Comparison of ENCODE assay signal across 8 mouse cellular contexts in the genomic region with DNA sequence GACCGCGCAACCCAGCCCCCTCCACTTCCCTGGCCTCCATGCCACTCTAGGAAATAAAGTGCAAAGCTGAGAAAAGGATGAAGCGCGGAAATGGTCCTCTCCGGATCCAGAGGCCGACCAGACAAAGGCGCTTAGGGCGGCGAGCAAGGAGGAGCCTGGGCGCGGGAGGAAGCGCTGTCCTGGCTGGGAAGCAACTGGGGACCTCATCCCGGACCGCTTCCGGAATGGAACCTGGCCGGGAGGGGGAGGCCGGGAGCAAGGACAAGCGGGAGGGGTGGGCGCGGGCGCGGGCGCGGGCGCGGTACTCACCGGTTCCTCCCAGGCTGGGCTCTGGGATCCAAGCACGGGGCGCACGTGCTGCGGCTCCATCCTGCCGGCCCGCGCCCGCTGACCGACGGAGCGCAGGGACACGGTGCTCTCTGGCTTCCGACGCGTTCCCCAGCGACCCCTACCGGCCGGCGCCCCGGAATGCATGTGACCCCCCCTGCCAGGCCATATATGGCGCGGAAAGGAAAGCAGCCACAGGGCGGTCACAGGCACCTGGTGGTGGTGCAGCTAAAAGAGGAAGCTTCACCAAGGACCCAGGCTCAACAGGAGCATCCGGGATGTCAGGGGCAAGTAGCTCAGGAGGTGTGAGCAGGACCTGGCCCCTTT. TPM values are rescaled to one million over a fixed set of nuclear protein-coding genes. Genes with fewer than 3 reads are reported as not detected.
DNase-seq lines count a peak whose midpoint lies in the region; ATAC-seq and TF ChIP-seq lines count a peak whose summit lies in the region.
"Not testable (repeated sequence)": the region's sequence is repeated elsewhere in the genome, so short reads cannot be mapped to it uniquely, and the experiment has no call there.

A gene (minus strand): TSS at position 394 of the 654 bp plus-strand sequence.

- not testable (repeated sequence) for H3K4me1 ChIP-seq in liver, embryonic 14.5 days (replicated peaks; ENCODE audit: control insufficient read depth in 2 of 2, insufficient read depth in 2 of 2, low read length in 1 of 2); neural tube, embryonic 12.5 days; testis, adult 2 months (ENCODE audit: control insufficient read depth, insufficient read depth, low read length)

- H3K9ac ChIP-seq in liver, embryonic 14.5 days (replicated peaks): not testable (repeated sequence)
- H3K9ac ChIP-seq in neural tube, embryonic 12.5 days: 0 out of 2 replicates have a peak within 1 kb of the TSS, but pooled peaks have one; percentile 40

- not testable (repeated sequence) for H3K36me3 ChIP-seq in liver, embryonic 14.5 days (replicated peaks; ENCODE audit: control insufficient read depth, insufficient read depth, low read depth); neural tube, embryonic 12.5 days; testis, adult 2 months (ENCODE audit: control insufficient read depth, insufficient read depth, low read length)

- peak; percentile 49 for TF ChIP-seq CTCF in liver, embryonic 14.5 days (IDR thresholded peaks at IDR 0.05; ENCODE audit: low read depth)
- not testable (repeated sequence) for TF ChIP-seq CTCF in testis, adult 2 months (IDR thresholded peaks at IDR 0.05; ENCODE audit: control insufficient read depth, insufficient read depth, insufficient replicate concordance, low read depth, low read length)

- not testable (repeated sequence) for H3K4me3 ChIP-seq in liver, embryonic 14.5 days (ENCODE audit: insufficient read depth in 1 of 2, low read depth in 2 of 2, low read length in 2 of 2)
- H3K4me3 ChIP-seq in neural tube, embryonic 12.5 days: peak within 1 kb of the TSS; percentile 34
- H3K4me3 ChIP-seq in testis, adult 2 months (ENCODE audit: control insufficient read depth, low read depth, low read length): peak within 1 kb of the TSS; percentile 38

- not testable (repeated sequence) for TF ChIP-seq EP300 in liver, embryonic 14.5 days (IDR thresholded peaks at IDR 0.05; ENCODE audit: low read depth)

- not testable (repeated sequence) for H3K27me3 ChIP-seq in liver, embryonic 14.5 days (ENCODE audit: control insufficient read depth, insufficient read depth, low read length); neural tube, embryonic 12.5 days (replicated peaks); testis, adult 2 months (ENCODE audit: control insufficient read depth, insufficient read depth, low read length)

- not testable (repeated sequence) for ATAC-seq in liver, embryonic 14.5 days (ENCODE audit: insufficient read depth)
- peak; percentile 95 for ATAC-seq in neural tube, embryonic 12.5 days (ENCODE audit: low FRiP score, low read depth)

- not testable (repeated sequence) for TF ChIP-seq POLR2A in testis, adult 2 months (IDR thresholded peaks at IDR 0.05; ENCODE audit: control insufficient read depth, low read depth, low read length)

- DNase-seq in MN1 (ENCODE audit: low spot score): peak; percentile 69
- peak; percentile 82 to 83 for DNase-seq in cerebellum, postnatal 10 days
- peak; percentile 17 to 48 for DNase-seq in frontal cortex, postnatal 10 days (ENCODE audit: low spot score in 2 of 2)
- DNase-seq in heart, postnatal 36 days: peak; percentile 41 to 48
- DNase-seq in kidney, postnatal 4 days: peak; percentile 75 to 81
- DNase-seq in liver, embryonic 14.5 days (ENCODE audit: low read depth in 3 of 3, low spot score in 3 of 3): not testable (repeated sequence)

- intact Hi-C loops in heart, postnatal 36 days (cut with DNase I): not testable (repeated sequence)

- not testable (repeated sequence) for H3K9me3 ChIP-seq in liver, embryonic 14.5 days (ENCODE audit: control insufficient read depth, low read length); neural tube, embryonic 12.5 days

- H3K4me2 ChIP-seq in liver, embryonic 14.5 days (ENCODE audit: low read depth): peak within 1 kb of the TSS; percentile 11; the same call in 1 of the 2 replicates
- peak within 1 kb of the TSS; percentile 52 for H3K4me2 ChIP-seq in neural tube, embryonic 12.5 days (replicated peaks)

- 3% methylated on average over 35 of the region's 51 CpGs for WGBS in liver, embryonic 14.5 days (ENCODE audit: insufficient replicate concordance)
- 2% methylated on average over 35 of the region's 51 CpGs for WGBS in neural tube, embryonic 12.5 days

- H3K27ac ChIP-seq in liver, embryonic 14.5 days; neural tube, embryonic 12.5 days; testis, adult 2 months (ENCODE audit: control insufficient read depth, insufficient read depth, low read depth, low read length): not testable (repeated sequence)

RNA-seq across cellular contexts. Expression of the gene that starts here (rescaled TPM):
- total RNA-seq in heart, postnatal 36 days (2021): under 1 TPM in 1 of 2 experiments, not detected in 1; 0.19 TPM
- 0.05 and 0.06 TPM in 2 replicates for polyA plus RNA-seq in liver, embryonic 14.5 days (2012; rRNA removed)
- polyA plus RNA-seq in liver, embryonic 14.5 days (2014; fragmentation: Nextera tagmentation; extraction: Ambion mirVana): not detected in 2 replicates
- polyA plus RNA-seq in neural tube, embryonic 12.5 days (2016; fragmentation: Nextera tagmentation; extraction: Ambion mirVana): 2.9 and 3.2 TPM in 2 replicates
- 0.42 and 0.64 TPM in 2 replicates for polyA plus RNA-seq in testis, adult 2 months (2012; rRNA removed)

Comparison
In these comparisons a context has a peak if more than half of its experiments do, and no peak if none do; other contexts are left out.
1. Peak in DNase-seq in heart, postnatal 36 days; RNA of the gene not detected or under 1 TPM.